Mouse (Mus musculus) heart, postnatal 36 days (tissue): Measurements from ENCODE around the gene Npm1. TPM values are rescaled to one million over a fixed set of nuclear protein-coding genes. Genes with fewer than 3 reads are reported as not detected.

Experiments
- DNase-seq, 2 experiments: peaks; one replicate each; pipeline ENCODE4 v3.0.0; 2021 to 2022
- intact Hi-C: fragments of 180-260 bp; cut with DNase I; formaldehyde crosslinking; loops from one replicate; pipeline ENCODE4 v1.15.1; 2025
- total RNA-seq, 2 experiments: library from RNA; stranded (reverse); gene quantifications; 2 replicates each; pipeline ENCODE4 v1.2.3; 2021

The Npm1 gene
- total RNA-seq, 2 experiments from 2014 or later, result 132 to 163 TPM

GRCm38 (mm10) chr11:33193695-33194094, 30.7 kb upstream of the Npm1 start:
- intact Hi-C loops, result no loop called here
- DNase-seq, result no peak

- no peak for DNase-seq
- intact Hi-C loops, result no loop called here
Observed at GRCm38 (mm10) chr11:33181804-33182203, 18.8 kb upstream of the Npm1 start.

- no peak for DNase-seq
- intact Hi-C loops, result no loop called here
Observed at GRCm38 (mm10) chr11:33180701-33181116, 17.7 kb upstream of the Npm1 start.

GRCm38 (mm10) chr11:33179802-33180201, 16.8 kb upstream of the Npm1 start:
- no peak for DNase-seq
- intact Hi-C loops, result loop anchor here (5.0 kb wide), 1 partner anchor 372 kb away; no protein-coding TSS in a partner anchor

- peak; percentile 14 to 26 for DNase-seq
- intact Hi-C loops, result loop anchor here (1.0 to 5.0 kb wide), 4 partner anchors 119 to 544 kb away; no protein-coding TSS in a partner anchor
Observed at GRCm38 (mm10) chr11:33176525-33177245, 13.7 kb upstream of the Npm1 start.

GRCm38 (mm10) chr11:33175768-33176167, 12.8 kb upstream of the Npm1 start:
- no peak for DNase-seq
- intact Hi-C loops, result loop anchor here (1.0 to 5.0 kb wide), 4 partner anchors 120 to 545 kb away; no protein-coding TSS in a partner anchor

GRCm38 (mm10) chr11:33170489-33170888, 7.5 kb upstream of the Npm1 start:
- intact Hi-C loops, result no loop called here
- peak; percentile 50 to 56 for DNase-seq

GRCm38 (mm10) chr11:33162211-33162997, 602 bp downstream of the Npm1 start:
- DNase-seq, result peak; percentile 48 to 69
- intact Hi-C loops, result loop anchor here (2.0 to 10.0 kb wide), 4 partner anchors 40 to 1672 kb away; partner anchors contain the start of genes Spdl1, Tlx3 and Ubtd2

GRCm38 (mm10) chr11:33159741-33160140, 3.3 kb downstream of the Npm1 start:
- DNase-seq, result no peak
- intact Hi-C loops, result loop anchor here (5.0 to 10.0 kb wide), 3 partner anchors 602 to 1675 kb away; partner anchors contain the start of genes Spdl1 and Ubtd2

- intact Hi-C loops, result no loop called here
- DNase-seq, result no peak
Observed at GRCm38 (mm10) chr11:33157453-33158196, 5.4 kb downstream of the Npm1 start.

- DNase-seq, result no peak
- intact Hi-C loops, result no loop called here
Observed at GRCm38 (mm10) chr11:33156436-33157015, 6.5 kb downstream of the Npm1 start.

- intact Hi-C loops, result no loop called here
- no peak for DNase-seq
Observed at GRCm38 (mm10) chr11:33154459-33154858, 8.5 kb downstream of the Npm1 start.

- intact Hi-C loops, result loop anchor here (1.0 kb wide), 1 partner anchor 8 kb away; no protein-coding TSS in a partner anchor
- DNase-seq, result no peak
Observed at GRCm38 (mm10) chr11:33152997-33153396, 10.0 kb downstream of the Npm1 start.

GRCm38 (mm10) chr11:33151780-33152145, 11.2 kb downstream of the Npm1 start:
- intact Hi-C loops, result no loop called here
- no peak for DNase-seq

- intact Hi-C loops, result no loop called here
- DNase-seq, result no peak
Observed at GRCm38 (mm10) chr11:33151128-33151779, 11.8 kb downstream of the Npm1 start.

GRCm38 (mm10) chr11:33150364-33150763, 12.6 kb downstream of the Npm1 start:
- DNase-seq, result no peak
- intact Hi-C loops, result no loop called here

- intact Hi-C loops, result loop anchor here (2.0 to 5.0 kb wide), 7 partner anchors 52 to 435 kb away; no protein-coding TSS in a partner anchor
- DNase-seq, result no peak
Observed at GRCm38 (mm10) chr11:33149453-33149852, 13.6 kb downstream of the Npm1 start.

GRCm38 (mm10) chr11:33149088-33149436, 13.9 kb downstream of the Npm1 start:
- no peak for DNase-seq
- intact Hi-C loops, result loop anchor here (2.0 to 5.0 kb wide), 7 partner anchors 52 to 434 kb away; no protein-coding TSS in a partner anchor

- intact Hi-C loops, result loop anchor here (2.0 to 5.0 kb wide), 7 partner anchors 51 to 434 kb away; no protein-coding TSS in a partner anchor
Observed at GRCm38 (mm10) chr11:33148338-33149087, 14.5 kb downstream of the Npm1 start.

More at GRCm38 (mm10) chr11:33148338-33149087, 14.5 kb downstream of the Npm1 start:
- DNase-seq, result peak; percentile 75 to 80
